ENCODE assay signal across 8 mouse cellular contexts in the genomic region with DNA sequence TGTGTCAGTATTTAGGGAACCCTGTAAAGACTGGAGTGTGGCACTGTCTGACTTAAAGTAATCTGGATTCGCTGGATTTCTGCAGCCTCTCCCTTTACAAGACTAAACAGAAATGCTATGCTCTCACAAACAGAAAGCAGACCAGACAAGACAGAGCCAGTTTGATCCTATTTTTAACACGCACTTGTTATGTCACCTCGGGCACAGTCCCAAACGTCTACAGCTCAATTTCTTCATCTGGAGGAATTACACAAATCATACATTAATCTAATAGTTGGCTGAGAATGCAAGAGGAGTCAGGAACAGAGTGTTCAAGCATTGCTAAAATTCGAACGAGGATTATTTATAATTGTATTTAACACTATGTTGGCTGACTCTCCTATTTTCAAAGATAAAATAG.
A peak's percentile ranks its signal among the peaks of the same experiment; 100 is the strongest.
DNase-seq lines count a peak whose midpoint lies in the region.

No protein-coding gene starts in this region.

- intact Hi-C loops in heart, postnatal 10 days (cut with DNase I), result no loop called here

- peak; percentile 11 for DNase-seq in layer of hippocampus, adult 9-10 months (ENCODE audit: low spot score)
- no peak for DNase-seq in layer of hippocampus, postnatal 14 days (ENCODE audit: low spot score in 2 of 2)
- peak; percentile 5 for DNase-seq in adrenal gland, postnatal 25 days
- peak; percentile 53 to 61 for DNase-seq in heart, postnatal 10 days
- DNase-seq in skeletal muscle tissue, adult 2 months (ENCODE audit: low read depth, low spot score), result peak; percentile 76
- DNase-seq in spleen, postnatal 14 days (ENCODE audit: low spot score in 2 of 2), result no peak
- DNase-seq in frontal cortex, adult 2 months (ENCODE audit: extremely low spot score in 1 of 2, low spot score in 1 of 2), result no peak
- no peak for DNase-seq in cerebellum, adult 8-10 months

Comparison
In these comparisons a context has a peak if more than half of its experiments do, and no peak if none do; other contexts are left out.
1. DNase-seq: peak in layer of hippocampus, adult 9-10 months (single experiment), adrenal gland, postnatal 25 days (single experiment), heart, postnatal 10 days (2 of 2) and skeletal muscle tissue, adult 2 months (single experiment); none in layer of hippocampus, postnatal 14 days (0 of 2), spleen, postnatal 14 days (0 of 2), frontal cortex, adult 2 months (0 of 2) and cerebellum, adult 8-10 months (single experiment).